Mouse (Mus musculus) spleen, embryonic (tissue): ENCODE measurements around the gene Tldc1.

ENCODE experiments used
- CTCF ChIA-PET: fragments of 350-600 bp; sonication (Branson Sonifier 250); formaldehyde crosslinking; loops from one replicate; lab custom pipeline; 2022; lab: Charles Lee

Gene Tldc1

GRCm38 (mm10) chr8:119802592-119802991 is 24.4 kb upstream of the Tldc1 start:
- CTCF ChIA-PET, result interaction anchor here (1.4 kb wide), 1 partner anchor 23 kb away, joined by 3 read pairs; no protein-coding TSS in a partner anchor

GRCm38 (mm10) chr8:119801168-119801567 is 23.0 kb upstream of the Tldc1 start:
- CTCF ChIA-PET, result interaction anchor here (0.7 to 0.8 kb wide), 2 partner anchors 28 to 38 kb away, joined by 4 to 5 read pairs; no protein-coding TSS in a partner anchor

- CTCF ChIA-PET, result no interaction called here
These were observed 20.7 kb upstream of the Tldc1 start for GRCm38 (mm10) chr8:119798965-119799264.

- CTCF ChIA-PET, result no interaction called here
These were observed 20.2 kb upstream of the Tldc1 start for GRCm38 (mm10) chr8:119798170-119798964.

- CTCF ChIA-PET, result interaction anchor here (0.6 kb wide), 1 partner anchor 48 kb away, joined by 3 read pairs; no protein-coding TSS in a partner anchor
These were observed 17.4 kb upstream of the Tldc1 start for GRCm38 (mm10) chr8:119795651-119796050.

- CTCF ChIA-PET, result no interaction called here
These were observed 16.5 kb upstream of the Tldc1 start for GRCm38 (mm10) chr8:119794689-119795088.

- CTCF ChIA-PET, result interaction anchor here (0.6 kb wide), 1 partner anchor 125 kb away, joined by 32 read pairs; no protein-coding TSS in a partner anchor
These were observed 13.8 kb upstream of the Tldc1 start for GRCm38 (mm10) chr8:119791804-119792704.

- CTCF ChIA-PET, result no interaction called here
These were observed 11.4 kb upstream of the Tldc1 start for GRCm38 (mm10) chr8:119789581-119789980.

GRCm38 (mm10) chr8:119788607-119789381 is 10.6 kb upstream of the Tldc1 start:
- CTCF ChIA-PET, result no interaction called here

- CTCF ChIA-PET, result no interaction called here
These were observed 9.1 kb upstream of the Tldc1 start for GRCm38 (mm10) chr8:119787341-119787740.

GRCm38 (mm10) chr8:119786871-119787270 is 8.7 kb upstream of the Tldc1 start:
- CTCF ChIA-PET, result interaction anchor here (0.6 kb wide), 1 partner anchor 43 kb away, joined by 4 read pairs; no protein-coding TSS in a partner anchor

GRCm38 (mm10) chr8:119785764-119786405 is 7.7 kb upstream of the Tldc1 start:
- CTCF ChIA-PET, result interaction anchor here (0.6 kb wide), 4 partner anchors 16 to 390 kb away, joined by 4 to 7 read pairs (median 5); no protein-coding TSS in a partner anchor

GRCm38 (mm10) chr8:119784676-119785075 is 6.5 kb upstream of the Tldc1 start:
- CTCF ChIA-PET, result interaction anchor here (1.4 kb wide), 1 partner anchor 55 kb away, joined by 4 read pairs; no protein-coding TSS in a partner anchor

GRCm38 (mm10) chr8:119784141-119784574 is 5.9 kb upstream of the Tldc1 start:
- CTCF ChIA-PET, result interaction anchor here (0.9 to 1.8 kb wide), 5 partner anchors 13 to 60 kb away, joined by 3 to 6 read pairs (median 4); no protein-coding TSS in a partner anchor

- CTCF ChIA-PET, result interaction anchor here (0.7 to 1.8 kb wide), 6 partner anchors 14 to 60 kb away, joined by 3 to 6 read pairs (median 4); no protein-coding TSS in a partner anchor
These were observed 5.4 kb upstream of the Tldc1 start for GRCm38 (mm10) chr8:119783579-119783978.

- CTCF ChIA-PET, result interaction anchor here (0.7 to 1.8 kb wide), 5 partner anchors 30 to 142 kb away, joined by 3 to 6 read pairs (median 4); no protein-coding TSS in a partner anchor
These were observed 4.5 kb upstream of the Tldc1 start for GRCm38 (mm10) chr8:119782715-119783114.

- CTCF ChIA-PET, result no interaction called here
These were observed 3.0 kb upstream of the Tldc1 start for GRCm38 (mm10) chr8:119781086-119781840.

GRCm38 (mm10) chr8:119780402-119781049 is 2.3 kb upstream of the Tldc1 start:
- CTCF ChIA-PET, result no interaction called here
